28 mouse cellular contexts compared by ENCODE assay signal in the genomic region with DNA sequence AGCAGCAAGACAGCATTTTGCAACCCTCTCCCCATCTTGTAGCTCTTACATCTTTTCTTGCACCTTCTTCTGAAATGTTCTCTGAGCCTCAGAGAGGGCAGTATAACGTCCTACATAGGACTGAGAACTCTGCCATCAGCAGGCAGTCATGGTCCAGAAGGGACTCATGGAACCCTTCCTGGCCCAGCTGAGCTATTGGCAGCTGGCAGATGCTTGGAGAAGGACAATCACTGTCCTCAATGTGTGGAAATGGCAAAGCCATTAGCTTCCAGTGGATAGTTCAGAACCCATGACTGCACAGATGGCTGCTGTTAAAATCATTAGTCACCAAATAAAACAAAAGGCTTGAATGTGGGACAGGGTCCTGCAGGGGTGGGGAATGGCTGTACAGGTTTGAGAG. TPM values are rescaled to one million over a fixed set of nuclear protein-coding genes. Genes with fewer than 3 reads are reported as not detected.
DNase-seq lines count a peak whose midpoint lies in the region; ATAC-seq and TF ChIP-seq lines count a peak whose summit lies in the region.
"Had no signal": no experiment of that assay in that cellular context is flagged by ENCODE, and none has a peak within 500 bp of the region (broad histone marks: within the 10 kb centered on the region; RNA-seq: fewer than 3 reads in every experiment).

No protein-coding gene starts in this region.

- H3K9me3 ChIP-seq in heart, embryonic 12.5 days (replicated peaks) = no peaks in the 10 kb centered on the region
- no peaks in the 10 kb centered on the region for H3K9me3 ChIP-seq in midbrain, embryonic 16.5 days (replicated peaks; ENCODE audit: control insufficient read depth, low read length, poor library complexity, severe bottlenecking)
- H3K9me3 ChIP-seq: embryonic facial prominence, embryonic 10.5 days; embryonic facial prominence, embryonic 13.5 days; forebrain, embryonic 12.5 days; forebrain, embryonic 15.5 days had no signal

- no peak for TF ChIP-seq CTCF in heart, adult 2 months (IDR thresholded peaks at IDR 0.05)
- no peak for TF ChIP-seq CTCF in layer of hippocampus, adult 2 months (conservative IDR thresholded peaks at IDR 0.05)

- no peak for TF ChIP-seq EP300 in heart, adult 2 months (IDR thresholded peaks at IDR 0.05; ENCODE audit: insufficient read depth, low read depth, low read length)

- TF ChIP-seq POLR2A in heart, adult 2 months (IDR thresholded peaks at IDR 0.05; ENCODE audit: insufficient read depth, low read depth, low read length) = no peak

- WGBS in heart, adult 2 months = 29% methylated on average over 1 of the region's 1 CpGs
- WGBS in heart, embryonic 12.5 days = 34% methylated on average over 1 of the region's 1 CpGs
- WGBS in midbrain, embryonic 16.5 days = 68% methylated on average over 1 of the region's 1 CpGs

- no peak overlapping the region for H3K9ac ChIP-seq in heart, adult 2 months (ENCODE audit: low read depth, low read length)
- H3K9ac ChIP-seq in heart, embryonic 12.5 days = no peak overlapping the region
- no peak overlapping the region for H3K9ac ChIP-seq in midbrain, embryonic 16.5 days (ENCODE audit: low read depth, low read length)
- H3K9ac ChIP-seq: embryonic facial prominence, embryonic 13.5 days; forebrain, embryonic 12.5 days; forebrain, embryonic 15.5 days; hindbrain, embryonic 14.5 days had no signal

- peak in 1 of 2 experiments; percentile 6 for DNase-seq in heart, adult 2 months
- no peak for DNase-seq in layer of hippocampus, adult 2 months (ENCODE audit: low spot score in 2 of 2)
- DNase-seq in layer of hippocampus, adult 11-12 months (ENCODE audit: low spot score) = no peak
- DNase-seq: adrenal gland, adult 2 months; adrenal gland, postnatal 14 days; cerebellum, adult 11-12 months; cerebellum, adult 8-10 months; cerebellum, postnatal 10 days; cerebellum, postnatal 36 days; embryo, embryonic 11 days; gastrocnemius, postnatal 10 days; heart, postnatal 4 days had no signal

- no peaks in the 10 kb centered on the region for H3K79me2 ChIP-seq in heart, adult 2 months (replicated peaks; ENCODE audit: control insufficient read depth, insufficient read depth, low read length)

- H3K4me3 ChIP-seq in heart, adult 2 months = no peak overlapping the region
- H3K4me3 ChIP-seq in heart, embryonic 12.5 days = no peak overlapping the region
- H3K4me3 ChIP-seq in layer of hippocampus, adult 2 months = no peak overlapping the region
- H3K4me3 ChIP-seq in brown adipose tissue, adult 24 weeks (ENCODE audit: insufficient read depth, low read depth, low read length) = no peak overlapping the region
- no peak overlapping the region for H3K4me3 ChIP-seq in midbrain, embryonic 16.5 days (ENCODE audit: low read depth, low read length)
- H3K4me3 ChIP-seq: embryonic facial prominence, embryonic 10.5 days; embryonic facial prominence, embryonic 13.5 days; erythroblast, embryonic 14.5 days; forebrain, embryonic 12.5 days; forebrain, embryonic 15.5 days had no signal

- no peaks in the 10 kb centered on the region for H3K27me3 ChIP-seq in heart, adult 2 months (ENCODE audit: control insufficient read depth, insufficient read depth, low read length)
- no peaks in the 10 kb centered on the region for H3K27me3 ChIP-seq in heart, embryonic 12.5 days (replicated peaks)
- no peaks in the 10 kb centered on the region for H3K27me3 ChIP-seq in midbrain, embryonic 16.5 days (ENCODE audit: control insufficient read depth, insufficient read depth, low read depth, low read length)
- H3K27me3 ChIP-seq: embryonic facial prominence, embryonic 13.5 days; forebrain, embryonic 12.5 days; forebrain, embryonic 15.5 days had no signal

- intact Hi-C loops in heart, adult 2 months (cut with DNase I) = no loop called here

- ATAC-seq in heart, embryonic 12.5 days (ENCODE audit: insufficient number of reproducible peaks, low FRiP score) = no peak
- ATAC-seq in midbrain, embryonic 16.5 days = no peak
- ATAC-seq: CD4-positive, CD25-positive, alpha-beta regulatory T cell, adult 4 months; forebrain, embryonic 15.5 days; hindbrain, postnatal 0 days; inflammation-experienced regulatory T-cells, adult 6 months; intestine, embryonic 16.5 days had no signal

- H3K4me1 ChIP-seq in heart, adult 2 months (ENCODE audit: control insufficient read depth, insufficient read depth, low read length) = peaks cover 1% of the 10 kb centered on the region
- no peaks in the 10 kb centered on the region for H3K4me1 ChIP-seq in heart, embryonic 12.5 days (replicated peaks)
- peaks cover 6% of the 10 kb centered on the region for H3K4me1 ChIP-seq in brown adipose tissue, adult 24 weeks (ENCODE audit: control insufficient read depth, insufficient read depth, insufficient read length, low read length)
- peaks cover 2% of the 10 kb centered on the region; the same call in 1 of the 2 replicates for H3K4me1 ChIP-seq in midbrain, embryonic 16.5 days (ENCODE audit: control insufficient read depth, insufficient read depth, low read length)
- H3K4me1 ChIP-seq: embryonic facial prominence, embryonic 10.5 days; embryonic facial prominence, embryonic 13.5 days; forebrain, embryonic 15.5 days had no signal

- H3K36me3 ChIP-seq in heart, adult 2 months (ENCODE audit: control insufficient read depth, insufficient read depth, low read length) = no peaks in the 10 kb centered on the region
- H3K36me3 ChIP-seq in heart, embryonic 12.5 days = no peaks in the 10 kb centered on the region
- H3K36me3 ChIP-seq in midbrain, embryonic 16.5 days (ENCODE audit: control insufficient read depth, insufficient read depth, low read length) = no peaks in the 10 kb centered on the region
- H3K36me3 ChIP-seq: embryonic facial prominence, embryonic 10.5 days; embryonic facial prominence, embryonic 13.5 days; forebrain, embryonic 12.5 days; forebrain, embryonic 15.5 days had no signal

- no peak overlapping the region for H3K4me2 ChIP-seq in heart, embryonic 12.5 days
- H3K4me2 ChIP-seq in midbrain, embryonic 16.5 days (ENCODE audit: low read length) = no peak overlapping the region
- H3K4me2 ChIP-seq: embryonic facial prominence, embryonic 13.5 days; forebrain, embryonic 12.5 days; forebrain, embryonic 15.5 days; hindbrain, embryonic 14.5 days had no signal

- H3K27ac ChIP-seq in heart, adult 2 months = peak overlapping the region; percentile 51
- no peak overlapping the region for H3K27ac ChIP-seq in heart, embryonic 12.5 days (ENCODE audit: poor library complexity, severe bottlenecking)
- peak overlapping the region; percentile 4; the same call in 1 of the 2 replicates for H3K27ac ChIP-seq in layer of hippocampus, adult 2 months
- peak overlapping the region; percentile 66 for H3K27ac ChIP-seq in brown adipose tissue, adult 24 weeks (replicated peaks; ENCODE audit: low read depth, low read length)
- no peak overlapping the region for H3K27ac ChIP-seq in midbrain, embryonic 16.5 days (ENCODE audit: low read length)
- H3K27ac ChIP-seq: embryonic facial prominence, embryonic 10.5 days; embryonic facial prominence, embryonic 13.5 days; forebrain, embryonic 12.5 days; forebrain, embryonic 15.5 days; hindbrain, embryonic 14.5 days; hindbrain, postnatal 0 days had no signal

RNA-seq across cellular contexts. Expression of a gene that starts 35.6 kb away (rescaled TPM):
- not detected for total RNA-seq in heart, adult 2 months (2021)
- 0.04 TPM in 1 of 2 replicates, not detected in the other for polyA plus RNA-seq in heart, adult 2 months (2012; rRNA removed)
- 0.08 and 0.42 TPM in 2 replicates for polyA plus RNA-seq in heart, embryonic 12.5 days (2016; fragmentation: Nextera tagmentation; extraction: Ambion mirVana)
- 10 to 100 TPM; 40.9 to 43.8 TPM for total RNA-seq in layer of hippocampus, adult 2 months (2021)
- polyA plus RNA-seq in brown adipose tissue, adult 24 weeks (2012; ENCODE audit: insufficient read depth, insufficient read length, missing spikeins) = not detected in 2 replicates
- polyA plus RNA-seq in midbrain, embryonic 16.5 days (2015; fragmentation: Nextera tagmentation; extraction: Ambion mirVana) = 6.8 and 8.2 TPM in 2 replicates
- total RNA-seq: adrenal gland, adult 2 months; heart, adult 18-20 months; MEL had no signal
- polyA plus RNA-seq: C2C12; CD4-positive, CD25-positive, alpha-beta regulatory T cell, adult 4 months; erythroblast, embryonic 14.5 days; inflammation-experienced regulatory T-cells, adult 6 months had no signal

Comparison
In these comparisons a context has a peak if more than half of its experiments do, and no peak if none do; other contexts are left out.
1. H3K27ac ChIP-seq: peak in heart, adult 2 months (single experiment), layer of hippocampus, adult 2 months (single experiment) and brown adipose tissue, adult 24 weeks (single experiment); none in heart, embryonic 12.5 days (single experiment) and midbrain, embryonic 16.5 days (single experiment).